Mouse (Mus musculus) ES-E14 (cell line): Measurements from ENCODE around the gene Mgme1. TPM values are rescaled to one million over a fixed set of nuclear protein-coding genes. Genes with fewer than 3 reads are reported as not detected.

Source experiments
- DNase-seq: peaks from one replicate; pipeline ENCODE4 v3.0.0-alpha.2; 2013; ENCODE audit warnings: low read depth, low spot score
- H3K27ac ChIP-seq: 2 replicates; pipeline ENCODE4 v1.5.1; 2012; ENCODE audit warnings: low read depth, mild to moderate bottlenecking, low read length, moderate library complexity, mixed read lengths; ENCODE audit not compliant: poor library complexity, insufficient read depth, severe bottlenecking
- H3K36me3 ChIP-seq: 2 replicates; pipeline ENCODE4 v1.6.1; 2012; ENCODE audit warnings: mild to moderate bottlenecking, low read length, moderate library complexity, mixed read lengths; ENCODE audit not compliant: control insufficient read depth, poor library complexity, insufficient read depth, severe bottlenecking
- H3K4me1 ChIP-seq, 2 experiments: fragments of 150-350 bp in 1 of 2; sonication (generic) in 1 of 2; 2 replicates each; pipeline ENCODE4 v1.6.1; 2012; ENCODE audit warnings: low read length in 2 of 2, mild to moderate bottlenecking in 1 of 2, mixed read lengths in 1 of 2; ENCODE audit not compliant: control insufficient read depth in 2 of 2, insufficient read depth in 2 of 2, poor library complexity in 1 of 2
- H3K4me3 ChIP-seq, 2 experiments: fragments of 150-350 bp in 1 of 2; sonication (generic) in 1 of 2; 2 replicates each; pipeline ENCODE4 v1.5.1; 2012; ENCODE audit warnings: low read length in 2 of 2, low read depth in 1 of 2, mild to moderate bottlenecking in 1 of 2, mixed read lengths in 1 of 2; ENCODE audit not compliant: insufficient read depth in 1 of 2, poor library complexity in 1 of 2, severe bottlenecking in 1 of 2
- H3K9ac ChIP-seq: 2 replicates; pipeline ENCODE4 v1.6.1; 2012; ENCODE audit warnings: low read depth, mild to moderate bottlenecking, low read length, mixed read lengths; ENCODE audit not compliant: poor library complexity, insufficient read depth, severe bottlenecking
- H3K9me3 ChIP-seq: fragments of 150-350 bp; sonication (generic); 2 replicates; pipeline ENCODE4 v1.6.1; 2012; ENCODE audit warnings: low read depth, mild to moderate bottlenecking, low read length; ENCODE audit not compliant: control insufficient read depth, insufficient read depth
- CHD2 ChIP-seq: IDR thresholded peaks from 2 replicates; pipeline ENCODE4 v1.6.1; 2014; ENCODE audit warnings: mild to moderate bottlenecking, low read depth, low read length, inconsistent platforms
- HCFC1 ChIP-seq: IDR thresholded peaks from 2 replicates; pipeline ENCODE4 v1.6.1; 2012; ENCODE audit warnings: low read length, inconsistent platforms, borderline replicate concordance; ENCODE audit not compliant: insufficient read depth
- MAFK ChIP-seq: IDR thresholded peaks from 2 replicates; pipeline ENCODE4 v1.6.1; 2014; ENCODE audit warnings: mild to moderate bottlenecking, low read depth, low read length, inconsistent platforms; ENCODE audit not compliant: insufficient read depth
- ZC3H11A ChIP-seq: IDR thresholded peaks from 2 replicates; pipeline ENCODE4 v1.6.1; 2012; ENCODE audit warnings: low read depth, mild to moderate bottlenecking, inconsistent platforms, low read length, borderline replicate concordance
- ZNF384 ChIP-seq: IDR thresholded peaks from 2 replicates; pipeline ENCODE4 v1.6.1; 2012; ENCODE audit warnings: low read depth, low read length, inconsistent platforms
- in situ Hi-C, 2 experiments: fragments of 600-800 bp; cut with MboI; formaldehyde crosslinking; loops; one replicate each; pipeline ENCODE4 v1.15.1; 2025; ENCODE audit warnings: low sequenced_read_pairs in 2 of 2, inconsistent platforms in 1 of 2; ENCODE audit not compliant: unreplicated experiment in 2 of 2
- total RNA-seq: library from RNA; depleted of rRNA; stranded (reverse); fragments of 300-350 nt; gene quantifications from 2 replicates; pipeline ENCODE4 v1.2.3, GENCODE M21; 2012

Mgme1 gene
- total RNA-seq, 1 experiment, result 22.4 TPM

DNA sequence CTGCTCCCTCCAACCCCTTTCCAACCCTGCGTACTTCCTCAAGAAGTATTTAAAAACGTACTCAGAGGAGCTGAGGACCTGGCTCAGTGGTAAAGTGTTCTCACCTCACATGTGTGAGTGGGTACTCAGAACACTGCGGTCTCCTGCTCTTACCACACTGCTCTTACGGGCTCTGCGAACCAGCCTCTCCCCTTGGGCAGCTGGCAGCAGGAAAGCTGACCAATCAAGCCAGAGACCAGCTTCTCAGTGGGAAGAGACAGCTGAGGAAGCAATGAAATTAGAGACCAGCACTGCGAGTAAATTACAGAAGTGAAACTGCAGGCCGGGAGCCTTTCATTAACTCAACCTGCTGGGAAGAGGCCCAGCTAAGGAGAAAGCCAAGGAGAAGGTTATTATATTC is 25.0 kb upstream of the Mgme1 start:
- in situ Hi-C loops, result no loop called here
- Histone ChIP-seq H3K4me3 (no peak overlapping the region), H3K4me1 (no peaks in the 10 kb centered on the region), H3K9me3 (no peaks in the 10 kb centered on the region), H3K36me3 (peaks cover 37% of the 10 kb centered on the region), H3K27ac (no peak overlapping the region), H3K9ac (no peak overlapping the region)
- TF ChIP-seq MAFK (no peak), ZC3H11A (no peak), HCFC1 (no peak), ZNF384 (no peak), CHD2 (no peak)
- no peak for DNase-seq

DNA sequence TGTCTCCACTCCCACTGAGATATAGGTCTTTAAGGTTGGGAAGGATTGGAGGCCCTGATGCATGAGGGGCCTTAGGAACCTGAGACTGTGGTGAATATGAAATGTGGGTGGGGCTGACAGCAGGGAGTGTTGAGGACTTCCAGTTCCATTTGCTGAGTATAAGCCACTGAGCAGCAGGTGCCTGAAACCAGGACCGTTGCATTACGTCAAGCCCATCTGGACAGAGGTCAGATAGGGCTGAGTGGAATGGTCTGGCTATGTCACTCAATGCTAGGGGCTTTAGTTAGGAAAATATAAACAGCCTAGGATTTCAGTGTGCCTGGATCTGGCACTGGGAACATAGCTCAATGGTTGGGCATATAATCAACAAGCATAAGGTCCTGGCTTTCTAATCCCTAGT is 24.2 kb upstream of the Mgme1 start:
- Histone ChIP-seq H3K27ac (no peak overlapping the region), H3K9me3 (no peaks in the 10 kb centered on the region), H3K4me1 (no peaks in the 10 kb centered on the region), H3K4me3 (no peak overlapping the region), H3K36me3 (peaks cover 41% of the 10 kb centered on the region), H3K9ac (no peak overlapping the region)
- in situ Hi-C loops, result no loop called here
- TF ChIP-seq ZNF384, result no peak
- no peak for TF ChIP-seq MAFK
- no peak for TF ChIP-seq ZC3H11A
- no peak for TF ChIP-seq CHD2
- no peak for TF ChIP-seq HCFC1
- no peak for DNase-seq

DNA sequence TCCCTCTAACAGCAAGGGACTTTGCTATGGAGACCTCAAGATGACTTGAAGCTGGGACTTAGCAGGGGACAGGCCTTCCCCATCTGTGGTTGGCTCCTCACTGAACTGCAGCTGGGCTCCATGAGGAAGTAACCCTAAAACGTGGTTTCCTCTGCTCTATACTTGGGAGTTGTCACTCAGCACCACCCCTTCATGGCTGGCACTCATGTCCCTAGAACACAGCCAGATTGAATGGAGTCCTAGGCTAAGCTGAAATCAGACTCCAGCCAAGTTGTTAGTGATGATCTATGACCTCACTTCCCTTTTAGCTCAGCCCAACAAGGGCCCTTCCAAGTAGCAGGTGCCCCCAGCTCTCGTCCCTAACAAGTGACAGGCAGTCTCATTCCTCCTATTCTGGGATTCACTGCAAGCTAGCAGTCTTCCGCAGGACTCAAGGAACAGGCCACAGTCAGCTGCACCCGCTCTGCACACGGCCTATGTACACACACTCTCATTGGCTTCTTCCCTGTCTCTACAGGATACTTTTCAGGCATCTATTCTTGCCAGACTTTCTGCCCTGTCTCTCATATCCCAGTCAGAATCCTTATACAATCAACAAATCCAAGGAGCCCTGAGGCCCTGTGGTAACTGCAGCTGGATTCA is 23.0 kb upstream of the Mgme1 start:
- in situ Hi-C loops, result no loop called here
- Histone ChIP-seq H3K9me3 (no peaks in the 10 kb centered on the region), H3K27ac (no peak overlapping the region), H3K36me3 (peaks cover 47% of the 10 kb centered on the region), H3K4me3 (no peak overlapping the region), H3K9ac (no peak overlapping the region), H3K4me1 (no peaks in the 10 kb centered on the region)
- 0 out of 2 replicates have a peak, but pooled peaks have one; percentile 6 for TF ChIP-seq CHD2
- no peak for TF ChIP-seq MAFK
- no peak for TF ChIP-seq HCFC1
- no peak for DNase-seq

DNA sequence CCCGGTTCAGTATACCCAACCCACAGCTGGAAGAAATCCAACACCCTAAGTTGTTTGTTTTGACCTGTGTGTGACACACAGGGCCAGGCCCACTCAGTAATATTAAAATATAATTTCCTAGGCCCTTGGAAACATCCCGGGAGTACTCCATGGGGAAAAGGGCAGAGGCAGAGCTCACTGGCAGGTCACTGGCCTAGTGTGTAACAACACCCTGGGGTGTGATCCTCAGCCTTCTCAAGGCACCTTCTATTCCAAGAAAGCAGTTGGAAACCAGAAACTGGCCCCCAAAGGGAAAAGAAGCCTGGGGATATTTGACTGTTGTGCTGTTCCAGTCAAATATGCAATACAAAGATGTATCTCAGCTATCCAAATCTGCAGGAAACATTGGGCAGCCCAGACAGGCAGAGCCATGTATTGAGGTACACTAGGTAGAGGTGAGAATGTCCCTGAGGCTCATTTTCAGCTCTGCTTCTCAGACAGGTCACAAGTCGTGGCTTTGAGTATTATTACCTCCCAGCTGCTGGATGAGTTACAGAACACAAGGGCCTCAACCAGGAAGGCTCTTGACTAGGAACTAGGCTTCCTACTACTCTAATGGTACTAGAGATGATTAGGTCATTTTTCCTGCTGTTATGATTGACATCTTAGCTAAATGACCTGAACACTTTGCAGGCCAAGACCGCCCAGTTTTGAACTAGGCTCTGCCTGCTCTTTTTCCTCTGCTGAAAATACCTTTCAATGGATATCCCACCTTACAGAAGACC is 21.7 kb upstream of the Mgme1 start:
- Histone ChIP-seq H3K9ac (no peak overlapping the region), H3K36me3 (peaks cover 54% of the 10 kb centered on the region), H3K9me3 (no peaks in the 10 kb centered on the region), H3K4me3 (no peak overlapping the region), H3K4me1 (no peaks in the 10 kb centered on the region), H3K27ac (no peak overlapping the region)
- in situ Hi-C loops, result no loop called here
- TF ChIP-seq ZC3H11A (no peak), CHD2 (no peak), ZNF384 (no peak), HCFC1 (no peak), MAFK (no peak)
- DNase-seq, result no peak

DNA sequence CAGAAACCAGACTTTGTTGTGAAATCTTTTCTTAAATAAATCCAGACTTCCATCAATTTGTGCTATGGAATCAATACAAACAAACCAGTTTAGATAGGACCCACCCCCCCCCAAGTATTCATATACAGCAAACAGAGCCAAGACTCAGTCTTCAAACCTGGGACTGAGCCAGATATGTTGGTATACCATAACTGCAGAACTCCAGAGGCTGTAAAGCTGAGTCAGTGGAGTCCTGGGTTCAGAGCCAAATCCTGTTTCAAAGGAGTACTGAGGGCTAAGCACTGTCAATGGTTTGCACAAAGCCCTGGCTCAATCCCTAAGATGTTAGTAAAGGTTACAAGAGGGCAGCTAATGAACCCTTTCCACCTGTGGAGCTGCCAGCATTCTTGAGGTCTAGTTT is 20.4 kb upstream of the Mgme1 start:
- H3K27ac ChIP-seq, result no peak overlapping the region
- no peak for DNase-seq
- peaks cover 61% of the 10 kb centered on the region for H3K36me3 ChIP-seq
- no peak overlapping the region for H3K9ac ChIP-seq
- TF ChIP-seq CHD2 (no peak), ZNF384 (no peak), ZC3H11A (no peak), MAFK (no peak), HCFC1 (no peak)
- H3K9me3 ChIP-seq, result no peaks in the 10 kb centered on the region
- in situ Hi-C loops, result no loop called here
- no peaks in the 10 kb centered on the region for H3K4me1 ChIP-seq
- H3K4me3 ChIP-seq, result no peak overlapping the region
